Mouse (Mus musculus) ZHBTc4 (cell line): ENCODE data around the gene Apba3.

ENCODE experiments used
- DNase-seq: peaks from one replicate; pipeline ENCODE4 v3.0.0-alpha.2; 2011; ENCODE audit warnings: low read depth, low spot score

The Apba3 gene

GRCm38 (mm10) chr10:81306173-81306668 is 39.5 kb downstream of the Apba3 start:
- no peak for DNase-seq

DNA sequence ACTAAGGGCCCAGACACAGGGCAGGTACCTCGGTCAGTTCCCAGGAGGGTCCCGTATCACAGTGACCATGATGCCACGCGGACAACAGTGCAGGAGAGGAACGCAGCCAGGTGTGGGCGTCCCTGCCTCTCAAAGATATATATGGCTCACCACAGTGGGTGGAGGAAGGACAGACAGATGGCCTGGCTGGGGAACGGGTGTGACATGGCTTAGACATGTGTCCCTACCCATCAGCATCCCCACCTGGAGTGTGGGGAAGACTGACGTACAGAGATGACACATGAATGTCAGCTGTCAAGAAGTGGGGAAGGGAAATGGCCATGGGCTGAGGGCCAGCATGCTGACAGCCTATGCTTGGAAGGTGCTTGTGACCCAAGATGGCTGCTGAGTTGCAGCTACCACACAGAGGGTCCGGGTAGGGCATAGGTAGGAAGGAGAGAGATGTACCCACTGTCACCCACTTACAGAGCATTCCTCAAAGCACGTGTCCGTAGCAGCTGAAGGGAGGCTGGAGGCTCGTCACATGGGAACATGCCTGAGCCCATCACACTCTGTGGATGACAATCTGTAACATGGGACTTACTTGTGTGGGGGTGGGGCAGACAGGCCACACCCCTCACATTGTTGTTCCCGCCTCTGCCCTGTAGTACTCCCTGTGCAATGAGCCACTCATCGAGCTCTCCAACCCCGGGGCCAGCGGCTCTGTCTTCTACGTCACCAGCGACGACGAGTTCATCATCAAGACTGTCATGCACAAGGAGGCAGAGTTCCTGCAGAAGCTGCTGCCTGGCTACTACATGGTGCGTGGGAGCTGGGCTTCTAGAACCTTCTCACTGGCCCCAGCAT is 40.3 kb downstream of the Apba3 start:
- no peak for DNase-seq

- DNase-seq = no peak
These were observed 42.8 kb downstream of the Apba3 start for GRCm38 (mm10) chr10:81309571-81309970.

- DNase-seq = no peak
These were observed 46.8 kb downstream of the Apba3 start for GRCm38 (mm10) chr10:81313581-81313980.

- peak; percentile 54 for DNase-seq
These were observed 47.4 kb downstream of the Apba3 start for GRCm38 (mm10) chr10:81314201-81314600.

DNA sequence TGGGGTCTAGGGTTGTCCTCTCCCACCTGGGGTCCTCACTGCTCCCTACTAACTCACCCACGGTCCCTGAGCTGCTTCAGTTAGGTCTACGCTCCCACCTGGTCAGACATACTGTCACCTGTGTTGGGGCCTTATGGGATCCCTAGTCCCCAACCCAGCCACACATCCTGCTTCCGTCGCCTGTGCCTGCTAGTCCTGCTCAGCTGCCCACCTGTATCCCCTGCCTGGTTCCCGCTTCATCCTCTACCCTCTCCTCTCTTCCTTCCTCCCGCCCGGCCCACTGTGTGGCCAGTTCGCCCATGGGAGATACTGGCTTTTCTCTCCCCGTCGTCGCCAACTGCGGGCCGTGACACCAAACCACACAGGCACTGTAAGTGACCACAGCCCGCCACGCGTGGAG is 48.8 kb downstream of the Apba3 start:
- DNase-seq = no peak

DNA sequence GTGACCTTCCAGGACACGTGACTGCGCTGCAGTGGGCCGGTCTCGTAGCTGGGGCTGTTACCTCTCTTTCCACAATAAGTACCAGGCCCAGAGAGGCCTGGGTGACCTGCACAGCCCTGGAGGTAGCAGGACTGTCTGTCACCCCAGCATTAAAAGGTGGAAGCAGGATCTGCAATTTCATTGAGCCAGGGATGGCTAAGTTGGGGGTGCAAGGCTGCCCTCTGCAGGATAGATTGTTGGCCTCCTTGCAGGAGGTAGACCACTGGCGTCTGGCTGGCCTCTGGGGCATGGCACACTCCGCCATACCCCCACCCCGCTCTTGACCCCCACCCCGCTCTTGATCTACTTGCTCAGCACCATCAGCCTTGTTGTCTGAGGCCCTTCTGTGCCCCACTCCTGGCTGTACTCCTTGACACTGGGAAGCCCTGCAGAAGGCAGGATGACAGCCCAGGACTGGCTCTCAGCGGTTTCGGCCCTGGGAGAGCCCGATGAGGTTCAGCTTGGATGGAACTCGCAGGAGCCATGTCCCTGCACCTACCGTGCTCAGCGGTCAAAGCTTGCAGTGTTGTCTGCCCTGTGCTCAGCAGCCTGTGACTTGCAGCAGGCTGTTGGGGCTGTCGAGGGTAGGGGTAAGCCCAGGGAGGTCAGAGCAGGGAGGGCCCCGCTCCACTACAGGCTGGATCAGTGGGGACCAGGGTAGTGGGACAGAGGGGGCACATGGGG is 49.7 kb downstream of the Apba3 start:
- no peak for DNase-seq

DNA sequence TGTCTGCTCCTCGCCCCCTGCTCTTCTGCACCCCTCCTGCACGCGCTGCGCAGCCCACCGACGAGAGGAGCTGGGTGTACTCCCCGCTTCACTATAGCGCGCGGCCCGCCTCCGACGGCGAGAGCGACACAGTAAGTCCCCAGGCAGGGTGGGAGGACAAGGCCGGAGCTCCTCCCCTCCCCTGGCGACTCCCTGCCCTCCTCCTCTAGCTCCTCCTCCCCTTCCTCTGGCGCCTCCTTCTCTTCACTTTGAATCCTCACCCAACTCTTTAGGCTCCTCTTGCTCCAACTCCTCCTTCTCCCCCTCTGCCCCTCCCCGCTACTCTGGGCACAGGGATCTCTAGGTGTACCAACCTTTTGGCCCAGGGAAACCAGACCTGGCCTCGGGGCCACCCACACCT is 50.5 kb downstream of the Apba3 start:
- DNase-seq = peak; percentile 95

- no peak for DNase-seq
These were observed 52.0 kb downstream of the Apba3 start for GRCm38 (mm10) chr10:81318589-81319329.

DNA sequence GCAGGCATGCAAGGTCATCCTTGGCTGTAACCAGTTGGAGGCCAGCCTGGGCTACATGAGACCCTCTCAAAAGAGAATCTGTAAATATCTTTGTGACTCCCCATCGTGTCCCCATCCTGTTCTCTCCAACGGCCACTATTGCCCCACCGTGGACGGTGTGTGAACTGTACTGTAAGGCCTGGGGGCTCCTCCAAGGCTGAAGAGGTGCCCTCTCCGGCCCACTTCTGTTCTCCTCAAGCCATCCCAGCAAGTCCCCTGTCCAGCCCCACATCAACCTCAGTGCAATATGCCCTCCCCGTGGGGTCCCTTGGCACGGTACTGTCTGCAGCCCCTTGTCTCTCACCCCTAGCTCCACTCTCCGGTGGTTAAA is 52.6 kb downstream of the Apba3 start:
- DNase-seq = no peak

DNA sequence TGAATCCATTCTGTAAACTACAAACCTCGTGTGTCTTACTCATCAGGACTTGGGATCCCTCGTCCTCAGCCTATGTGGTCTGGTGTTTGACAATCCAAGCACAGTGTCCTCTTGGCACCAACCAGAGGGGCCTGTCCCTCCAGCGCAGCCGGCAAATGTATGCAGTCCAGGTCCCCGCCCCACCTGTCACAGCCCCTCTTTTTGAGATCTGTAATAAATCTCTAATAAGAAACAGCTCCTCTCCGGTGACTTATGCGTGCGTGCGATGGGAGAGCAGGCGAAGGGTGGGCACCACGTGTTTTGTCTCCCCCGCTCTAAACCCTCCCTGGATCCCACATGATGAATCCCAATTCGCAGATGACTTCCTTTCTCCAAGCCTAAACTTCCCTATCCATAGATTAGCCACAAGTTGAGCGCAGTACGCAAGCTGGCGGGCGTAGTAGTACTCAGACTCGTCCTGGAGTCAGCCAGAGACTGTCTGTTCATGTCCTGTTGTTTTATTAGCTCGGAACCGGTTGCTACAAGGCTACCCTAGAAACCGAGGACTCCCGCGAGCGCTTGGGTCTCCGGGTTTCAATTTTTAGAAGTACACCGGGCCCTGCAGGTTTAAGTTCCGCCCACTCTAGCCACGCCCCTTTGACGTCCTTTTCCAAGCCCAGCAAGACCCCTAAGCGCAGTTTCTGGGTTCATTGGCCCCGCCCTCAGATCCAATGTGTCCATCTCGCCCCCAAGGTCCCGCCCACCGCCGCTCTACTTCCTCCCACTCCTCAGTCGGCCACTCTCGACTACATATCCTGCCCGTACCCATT is 53.2 kb downstream of the Apba3 start:
- DNase-seq = peak; percentile 100

GRCm38 (mm10) chr10:81320550-81321347 is 54.0 kb downstream of the Apba3 start, which contains the start of gene Cactin:
TSS of gene Cactin (plus strand) at chr10:81321103.
- peak; percentile 100 for DNase-seq

DNA sequence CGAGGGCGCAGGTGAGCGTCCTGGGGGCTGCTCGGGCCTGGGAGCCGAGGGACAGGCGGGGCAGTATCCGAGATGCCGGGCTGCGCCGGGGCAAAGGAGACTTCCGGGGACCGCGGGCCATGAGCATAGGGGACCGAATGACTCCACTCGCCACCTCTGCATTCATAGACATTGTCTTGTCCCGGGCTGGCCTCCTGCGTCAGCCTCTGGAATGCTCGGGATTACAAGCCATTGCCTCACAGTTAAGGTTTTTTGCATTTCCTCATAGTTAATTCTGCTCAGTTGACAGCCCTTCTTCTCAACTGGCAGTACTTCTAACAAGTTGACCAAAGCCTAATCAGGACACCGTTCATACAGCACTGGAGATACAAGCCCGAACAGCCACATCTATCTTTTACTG is 54.7 kb downstream of the Apba3 start:
- no peak for DNase-seq

- DNase-seq = no peak
These were observed 55.7 kb downstream of the Apba3 start for GRCm38 (mm10) chr10:81322444-81322843.
